Mouse (Mus musculus) testis, adult 2 months (tissue): ENCODE measurements around the gene Myl12a.

Source experiments
- CTCF ChIP-seq: fragments of 200-500 bp; IDR thresholded peaks from 2 replicates; pipeline ENCODE4 v1.5.1; 2012; ENCODE audit warnings: low read depth, mild to moderate bottlenecking, inconsistent platforms, low read length, moderate library complexity; ENCODE audit not compliant: control insufficient read depth, insufficient read depth, insufficient replicate concordance
- POLR2A ChIP-seq: fragments of 200-500 bp; IDR thresholded peaks from 2 replicates; pipeline ENCODE4 v1.6.1; 2012; ENCODE audit warnings: low read depth, mild to moderate bottlenecking, inconsistent platforms, low read length, moderate library complexity; ENCODE audit not compliant: control insufficient read depth

GRCm38 (mm10) chr17:70989991-70990390 is 12.7 kb downstream of the Myl12a start:
- TF ChIP-seq POLR2A (no peak), CTCF (0 out of 2 replicates have a peak, but pooled peaks have one; percentile 7)
